Mouse (Mus musculus) C2C12 (cell line): ENCODE results near the gene Pxmp4. TPM values are rescaled to one million over a fixed set of nuclear protein-coding genes. Genes with fewer than 3 reads are reported as not detected.

ENCODE experiments used
- H3K27me3 ChIP-seq: one replicate; pipeline ENCODE4 v1.6.1; 2011; ENCODE audit not compliant: control insufficient read depth, insufficient read depth, insufficient read length
- H3K36me3 ChIP-seq: one replicate; pipeline ENCODE4 v1.6.1; 2011; ENCODE audit not compliant: control insufficient read depth, insufficient read depth
- H3K4me3 ChIP-seq: one replicate; pipeline ENCODE4 v1.5.1; 2011; ENCODE audit warnings: mild to moderate bottlenecking, control low read depth; ENCODE audit not compliant: poor library complexity, insufficient read depth, severe bottlenecking
- H3K79me2 ChIP-seq: one replicate; pipeline ENCODE4 v1.6.1; 2011; ENCODE audit not compliant: control insufficient read depth, insufficient read depth
- H3K79me3 ChIP-seq: one replicate; pipeline ENCODE4 v1.6.1; 2011; ENCODE audit warnings: low read depth, control low read depth
- H3ac ChIP-seq: one replicate; pipeline ENCODE3; 2011; ENCODE audit warnings: low read depth; ENCODE audit not compliant: control insufficient read depth, insufficient read length
- CEBPB ChIP-seq: IDR thresholded peaks from one replicate; pipeline ENCODE4 v1.6.1; 2011; ENCODE audit warnings: low read depth, mild to moderate bottlenecking, control low read depth, moderate library complexity
- CTCF ChIP-seq: IDR thresholded peaks from one replicate; pipeline ENCODE4 v1.5.1; 2011; ENCODE audit not compliant: control insufficient read depth, insufficient read depth, insufficient read length
- FOSL1 ChIP-seq: IDR thresholded peaks from one replicate; pipeline ENCODE4 v1.8.0; 2011; ENCODE audit warnings: mild to moderate bottlenecking, low read length; ENCODE audit not compliant: poor library complexity, insufficient read depth, severe bottlenecking
- MAX ChIP-seq: IDR thresholded peaks from one replicate; pipeline ENCODE4 v1.6.1; 2011; ENCODE audit warnings: mild to moderate bottlenecking, control low read depth
- MYOD1 ChIP-seq: IDR thresholded peaks from one replicate; pipeline ENCODE4 v1.6.1; 2011; ENCODE audit warnings: low read depth; ENCODE audit not compliant: control insufficient read depth, insufficient read length
- MYOG ChIP-seq: IDR thresholded peaks from one replicate; pipeline ENCODE4 v1.6.1; 2011; ENCODE audit not compliant: control insufficient read depth, insufficient read length; ENCODE audit errors: extremely low read depth
- USF1 ChIP-seq: IDR thresholded peaks from one replicate; pipeline ENCODE4 v1.6.1; 2011; ENCODE audit warnings: low read depth, mild to moderate bottlenecking, control low read depth, moderate library complexity
- polyA plus RNA-seq: library from polyadenylated mRNA; unstranded; fragments of >200 nt; fragmentation: generic; extraction: Trizol; gene quantifications from one replicate; pipeline ENCODE4 v1.2.1, GENCODE M21; 2012; ENCODE audit warnings: missing spikeins

The Pxmp4 gene
- polyA plus RNA-seq, 1 experiment = 6.4 TPM

GRCm38 (mm10) chr2:154615674-154616073 is 12.2 kb upstream of the Pxmp4 start:
- H3ac ChIP-seq = no peak overlapping the region
- TF ChIP-seq USF1 (no peak), CEBPB (no peak), MYOG (no peak), MYOD1 (no peak), MAX (no peak), CTCF (no peak), FOSL1 (no peak)
- no peaks in the 10 kb centered on the region for H3K79me2 ChIP-seq
- no peaks in the 10 kb centered on the region for H3K27me3 ChIP-seq
- H3K79me3 ChIP-seq = no peaks in the 10 kb centered on the region
- no peak overlapping the region for H3K4me3 ChIP-seq
- H3K36me3 ChIP-seq = no peaks in the 10 kb centered on the region

- no peak overlapping the region for H3K4me3 ChIP-seq
- H3K79me2 ChIP-seq = no peaks in the 10 kb centered on the region
- H3K36me3 ChIP-seq = no peaks in the 10 kb centered on the region
Measured at GRCm38 (mm10) chr2:154614841-154615576, 11.5 kb upstream of the Pxmp4 start.

DNA sequence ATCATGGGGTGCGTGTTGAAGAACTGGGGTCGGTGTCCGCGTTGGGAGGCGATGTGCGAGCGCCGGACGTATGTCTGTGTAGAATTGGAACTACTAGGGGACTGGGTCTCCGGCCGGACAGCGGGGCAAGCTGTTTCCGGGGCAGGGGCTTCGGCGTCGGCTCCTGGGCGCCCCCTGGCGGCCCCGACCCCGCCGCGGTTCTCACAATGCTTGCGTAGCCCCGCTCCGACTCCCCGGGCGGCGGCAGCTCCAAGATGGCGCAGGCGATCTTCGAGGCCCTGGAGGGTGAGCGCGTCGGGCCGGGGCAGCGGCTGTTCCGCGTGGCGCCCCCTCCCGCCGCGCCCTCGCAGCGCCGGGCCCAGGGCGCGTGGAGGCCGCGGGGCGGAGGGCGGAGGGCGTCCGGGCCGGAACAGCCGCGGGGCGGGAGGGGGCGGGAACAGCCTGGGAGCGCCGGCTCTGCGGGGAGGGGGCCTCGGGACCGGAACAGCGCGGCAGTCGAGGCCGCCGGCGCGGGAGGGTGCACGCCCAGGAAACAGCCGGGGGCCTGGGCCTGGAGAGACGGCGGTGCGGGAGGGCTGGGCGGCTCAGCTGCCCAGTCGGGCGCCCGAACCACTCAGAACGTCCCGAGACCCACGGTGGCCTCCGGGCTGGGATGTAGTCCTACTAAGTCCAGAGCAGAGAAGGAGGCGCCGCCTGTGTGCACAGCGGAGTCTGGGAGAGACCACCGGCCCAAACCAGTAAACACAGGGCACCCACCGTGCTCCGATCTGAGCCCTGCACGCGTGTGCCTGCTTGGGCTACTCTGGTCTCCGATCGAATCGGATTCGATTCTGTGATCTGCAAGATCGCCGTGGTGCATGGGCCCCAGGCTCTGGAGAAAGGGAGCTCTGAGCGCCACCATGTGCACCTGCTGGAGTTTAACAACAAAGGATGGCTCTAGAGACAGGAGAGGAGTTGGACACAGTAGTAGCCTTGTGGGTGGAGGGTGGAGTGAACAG is 9.9 kb upstream of the Pxmp4 start, which contains the start of the genes Zfp341 and 4930519P11Rik:
Gene Zfp341 (plus strand): TSS at position 180 of the 998 bp plus-strand sequence.
Gene 4930519P11Rik (minus strand): TSS at position 320 of the 998 bp plus-strand sequence.
- Histone ChIP-seq H3K27me3 (peaks cover 5% of the 10 kb centered on the region), H3K79me3 (no peaks in the 10 kb centered on the region), H3ac (peak within 1 kb of the TSS; percentile 85), H3K36me3 (no peaks in the 10 kb centered on the region), H3K4me3 (peak within 1 kb of the TSS; percentile 46), H3K79me2 (no peaks in the 10 kb centered on the region)
- TF ChIP-seq CEBPB (no peak), MYOG (no peak), MYOD1 (no peak), CTCF (peak; percentile 90), USF1 (no peak), FOSL1 (no peak), MAX (peak; percentile 70)

More at GRCm38 (mm10) chr2:154614841-154615576, 11.5 kb upstream of the Pxmp4 start:
- TF ChIP-seq USF1 (no peak), MYOG (no peak), MAX (no peak), MYOD1 (no peak), CEBPB (no peak), CTCF (no peak), FOSL1 (no peak)
- H3K79me3 ChIP-seq = no peaks in the 10 kb centered on the region
- no peaks in the 10 kb centered on the region for H3K27me3 ChIP-seq
- no peak overlapping the region for H3ac ChIP-seq

GRCm38 (mm10) chr2:154609050-154609767 is 5.7 kb upstream of the Pxmp4 start:
- H3K27me3 ChIP-seq = peaks cover 6% of the 10 kb centered on the region
- H3K36me3 ChIP-seq = no peaks in the 10 kb centered on the region
- no peaks in the 10 kb centered on the region for H3K79me2 ChIP-seq
- no peak overlapping the region for H3ac ChIP-seq
- H3K79me3 ChIP-seq = no peaks in the 10 kb centered on the region
- no peak overlapping the region for H3K4me3 ChIP-seq
- TF ChIP-seq USF1 = no peak

- Histone ChIP-seq H3K79me3 (no peaks in the 10 kb centered on the region), H3K79me2 (no peaks in the 10 kb centered on the region), H3ac (no peak overlapping the region), H3K36me3 (no peaks in the 10 kb centered on the region), H3K4me3 (no peak overlapping the region), H3K27me3 (peaks cover 6% of the 10 kb centered on the region)
- no peak for TF ChIP-seq USF1
- TF ChIP-seq CEBPB = no peak
- no peak for TF ChIP-seq MAX
- no peak for TF ChIP-seq FOSL1
- TF ChIP-seq CTCF = no peak
- TF ChIP-seq MYOG = no peak
- TF ChIP-seq MYOD1 = no peak
Measured at GRCm38 (mm10) chr2:154606965-154607364, 3.5 kb upstream of the Pxmp4 start.
